Mouse (Mus musculus): ENCODE data around the gene Tbc1d32. TPM values are rescaled to one million over a fixed set of nuclear protein-coding genes. Genes with fewer than 3 reads are reported as not detected.
"Not testable (repeated sequence)": the region's sequence is repeated elsewhere in the genome, so short reads cannot be mapped to it uniquely, and the experiment has no call there.

Gene Tbc1d32
- polyA plus RNA-seq, 1 experiment, result not detected

- H3K9me3 ChIP-seq (ENCODE audit: control insufficient read depth, low read length), result no peaks in the 10 kb centered on the region
- no peak for TF ChIP-seq GATA1 (IDR thresholded peaks at IDR 0.05; ENCODE audit: low read length)
- no peak for TF ChIP-seq TAL1 (IDR thresholded peaks at IDR 0.05; ENCODE audit: low read length)
- H3K27me3 ChIP-seq (ENCODE audit: control insufficient read depth), result no peaks in the 10 kb centered on the region
- no peak overlapping the region for H3K4me3 ChIP-seq (replicated peaks)
- no peaks in the 10 kb centered on the region for H3K4me1 ChIP-seq (ENCODE audit: control insufficient read depth)
- H3K36me3 ChIP-seq (ENCODE audit: control insufficient read depth), result no peaks in the 10 kb centered on the region
Observed at GRCm38 (mm10) chr10:56181727-56182126, 46.8 kb downstream of the Tbc1d32 start.

- no peaks in the 10 kb centered on the region for H3K4me1 ChIP-seq (ENCODE audit: control insufficient read depth)
- TF ChIP-seq GATA1 (IDR thresholded peaks at IDR 0.05; ENCODE audit: low read length) (no peak), TAL1 (IDR thresholded peaks at IDR 0.05; ENCODE audit: low read length) (no peak)
- H3K4me3 ChIP-seq (replicated peaks), result no peak overlapping the region
- no peaks in the 10 kb centered on the region for H3K27me3 ChIP-seq (ENCODE audit: control insufficient read depth)
- no peaks in the 10 kb centered on the region for H3K36me3 ChIP-seq (ENCODE audit: control insufficient read depth)
- H3K9me3 ChIP-seq (ENCODE audit: control insufficient read depth, low read length), result no peaks in the 10 kb centered on the region
Observed at GRCm38 (mm10) chr10:56173184-56173583, 55.3 kb downstream of the Tbc1d32 start.

- not testable (repeated sequence) for H3K36me3 ChIP-seq (ENCODE audit: control insufficient read depth); H3K27me3 ChIP-seq (ENCODE audit: control insufficient read depth); H3K4me1 ChIP-seq (ENCODE audit: control insufficient read depth); H3K9me3 ChIP-seq (ENCODE audit: control insufficient read depth, low read length); H3K4me3 ChIP-seq (replicated peaks)
Observed at GRCm38 (mm10) chr10:56167721-56168120, 60.8 kb downstream of the Tbc1d32 start.

GRCm38 (mm10) chr10:56165758-56166157 lies 62.7 kb downstream of the Tbc1d32 start:
- Histone ChIP-seq H3K36me3 (ENCODE audit: control insufficient read depth) (no peaks in the 10 kb centered on the region), H3K4me3 (replicated peaks) (no peak overlapping the region), H3K4me1 (ENCODE audit: control insufficient read depth) (no peaks in the 10 kb centered on the region), H3K27me3 (ENCODE audit: control insufficient read depth) (no peaks in the 10 kb centered on the region), H3K9me3 (ENCODE audit: control insufficient read depth, low read length) (no peaks in the 10 kb centered on the region)
- TF ChIP-seq GATA1 (IDR thresholded peaks at IDR 0.05; ENCODE audit: low read length) (no peak), TAL1 (IDR thresholded peaks at IDR 0.05; ENCODE audit: low read length) (no peak)

- Histone ChIP-seq H3K27me3 (ENCODE audit: control insufficient read depth) (no peaks in the 10 kb centered on the region), H3K4me1 (ENCODE audit: control insufficient read depth) (no peaks in the 10 kb centered on the region), H3K36me3 (ENCODE audit: control insufficient read depth) (no peaks in the 10 kb centered on the region), H3K9me3 (ENCODE audit: control insufficient read depth, low read length) (no peaks in the 10 kb centered on the region), H3K4me3 (replicated peaks) (no peak overlapping the region)
- no peak for TF ChIP-seq GATA1 (IDR thresholded peaks at IDR 0.05; ENCODE audit: low read length)
- no peak for TF ChIP-seq TAL1 (IDR thresholded peaks at IDR 0.05; ENCODE audit: low read length)
Observed at GRCm38 (mm10) chr10:56164411-56164810, 64.1 kb downstream of the Tbc1d32 start.

- no peaks in the 10 kb centered on the region for H3K36me3 ChIP-seq (ENCODE audit: control insufficient read depth)
- H3K9me3 ChIP-seq (ENCODE audit: control insufficient read depth, low read length), result no peaks in the 10 kb centered on the region
- H3K4me1 ChIP-seq (ENCODE audit: control insufficient read depth), result no peaks in the 10 kb centered on the region
- no peak for TF ChIP-seq TAL1 (IDR thresholded peaks at IDR 0.05; ENCODE audit: low read length)
- no peak for TF ChIP-seq GATA1 (IDR thresholded peaks at IDR 0.05; ENCODE audit: low read length)
- no peak overlapping the region for H3K4me3 ChIP-seq (replicated peaks)
- no peaks in the 10 kb centered on the region for H3K27me3 ChIP-seq (ENCODE audit: control insufficient read depth)
Observed at GRCm38 (mm10) chr10:56158748-56159147, 69.7 kb downstream of the Tbc1d32 start.

GRCm38 (mm10) chr10:56158207-56158606 lies 70.3 kb downstream of the Tbc1d32 start:
- H3K4me1 ChIP-seq (ENCODE audit: control insufficient read depth), result no peaks in the 10 kb centered on the region
- no peaks in the 10 kb centered on the region for H3K27me3 ChIP-seq (ENCODE audit: control insufficient read depth)
- H3K9me3 ChIP-seq (ENCODE audit: control insufficient read depth, low read length), result no peaks in the 10 kb centered on the region
- H3K36me3 ChIP-seq (ENCODE audit: control insufficient read depth), result no peaks in the 10 kb centered on the region
- TF ChIP-seq TAL1 (IDR thresholded peaks at IDR 0.05; ENCODE audit: low read length) (no peak), GATA1 (IDR thresholded peaks at IDR 0.05; ENCODE audit: low read length) (no peak)
- H3K4me3 ChIP-seq (replicated peaks), result no peak overlapping the region

- no peak for TF ChIP-seq TAL1 (IDR thresholded peaks at IDR 0.05; ENCODE audit: low read length)
- no peak for TF ChIP-seq GATA1 (IDR thresholded peaks at IDR 0.05; ENCODE audit: low read length)
- H3K4me1 ChIP-seq (ENCODE audit: control insufficient read depth), result no peaks in the 10 kb centered on the region
- no peaks in the 10 kb centered on the region for H3K36me3 ChIP-seq (ENCODE audit: control insufficient read depth)
- no peak overlapping the region for H3K4me3 ChIP-seq (replicated peaks)
- no peaks in the 10 kb centered on the region for H3K27me3 ChIP-seq (ENCODE audit: control insufficient read depth)
- H3K9me3 ChIP-seq (ENCODE audit: control insufficient read depth, low read length), result no peaks in the 10 kb centered on the region
Observed at GRCm38 (mm10) chr10:56156956-56157355, 71.5 kb downstream of the Tbc1d32 start.

- no peaks in the 10 kb centered on the region for H3K4me1 ChIP-seq (ENCODE audit: control insufficient read depth)
- H3K27me3 ChIP-seq (ENCODE audit: control insufficient read depth), result no peaks in the 10 kb centered on the region
- no peak overlapping the region for H3K4me3 ChIP-seq (replicated peaks)
- H3K36me3 ChIP-seq (ENCODE audit: control insufficient read depth), result no peaks in the 10 kb centered on the region
- H3K9me3 ChIP-seq (ENCODE audit: control insufficient read depth, low read length), result no peaks in the 10 kb centered on the region
- TF ChIP-seq GATA1 (IDR thresholded peaks at IDR 0.05; ENCODE audit: low read length) (no peak), TAL1 (IDR thresholded peaks at IDR 0.05; ENCODE audit: low read length) (no peak)
Observed at GRCm38 (mm10) chr10:56148920-56149319, 79.6 kb downstream of the Tbc1d32 start.

GRCm38 (mm10) chr10:56137191-56137590 lies 91.3 kb downstream of the Tbc1d32 start:
- Histone ChIP-seq H3K9me3 (ENCODE audit: control insufficient read depth, low read length) (no peaks in the 10 kb centered on the region), H3K27me3 (ENCODE audit: control insufficient read depth) (no peaks in the 10 kb centered on the region), H3K36me3 (ENCODE audit: control insufficient read depth) (no peaks in the 10 kb centered on the region), H3K4me1 (ENCODE audit: control insufficient read depth) (no peaks in the 10 kb centered on the region), H3K4me3 (replicated peaks) (no peak overlapping the region)
- TF ChIP-seq TAL1 (IDR thresholded peaks at IDR 0.05; ENCODE audit: low read length), result no peak
- TF ChIP-seq GATA1 (IDR thresholded peaks at IDR 0.05; ENCODE audit: low read length), result no peak
